Mouse (Mus musculus) inflammation-experienced regulatory T-cells, adult 16 weeks (primary cell): ENCODE results near the gene Ccr8. TPM values are rescaled to one million over a fixed set of nuclear protein-coding genes. Genes with fewer than 3 reads are reported as not detected.

Source experiments
- polyA plus RNA-seq: library from polyadenylated mRNA; unstranded; fragments of 100-300 nt; shearing (Covaris generic); gene quantifications from one replicate; pipeline ENCODE4 v1.2.1, GENCODE M21; 2017

Ccr8 gene
- polyA plus RNA-seq = 127 TPM

GRCm38 (mm10) chr9:120091696-120092238 is at the start of gene Ccr8:
TSS of gene Ccr8 (plus strand) at chr9:120092114.

GRCm38 (mm10) chr9:120069779-120070178 is 22.1 kb upstream of the Ccr8 start, which contains the start of gene Cx3cr1:
TSS of gene Cx3cr1 (minus strand) at chr9:120069879.

DNA sequence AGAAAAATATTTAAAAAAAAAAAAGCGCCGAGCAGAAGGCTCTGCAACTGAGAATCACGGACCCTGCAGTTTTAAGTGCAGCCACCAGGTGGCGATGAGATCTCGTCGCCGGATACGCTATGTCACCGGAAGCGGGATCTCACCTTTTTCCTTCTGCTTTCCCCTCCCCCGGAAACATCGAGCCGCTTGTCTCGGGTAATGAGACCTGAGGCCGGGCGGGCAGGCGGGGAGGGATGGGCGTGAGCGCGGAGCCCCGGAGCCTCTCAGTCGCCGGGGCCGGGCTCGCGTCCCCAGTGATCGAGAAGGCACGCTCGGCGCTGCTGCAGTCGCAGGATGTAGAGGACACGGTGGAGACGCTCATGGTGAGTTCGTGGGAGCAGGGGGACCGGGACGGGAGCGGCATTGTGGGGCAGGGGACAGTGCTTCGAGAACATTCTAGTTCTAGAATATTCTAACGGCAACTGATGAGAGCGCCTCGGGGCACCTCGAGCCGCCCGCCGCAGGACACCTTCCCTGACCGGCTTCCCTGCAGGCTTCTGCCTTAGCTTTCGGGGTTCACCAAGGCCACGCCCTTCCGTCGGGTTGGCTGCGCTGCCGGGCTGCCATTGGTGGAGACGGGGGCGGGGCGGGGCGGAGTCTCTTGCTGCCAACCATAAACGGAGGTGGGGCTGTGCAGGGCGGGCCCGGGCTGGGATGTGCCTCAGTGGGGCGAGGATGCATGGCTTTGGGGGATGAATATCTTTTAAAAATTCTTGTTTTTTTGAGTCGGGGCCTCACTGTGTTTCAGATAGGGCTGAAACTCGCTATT is 18.5 kb downstream of the Ccr8 start, which contains the start of gene Slc25a38:
Gene Slc25a38, plus strand, starts transcription at position 164 of the 808 bp plus-strand sequence.

DNA sequence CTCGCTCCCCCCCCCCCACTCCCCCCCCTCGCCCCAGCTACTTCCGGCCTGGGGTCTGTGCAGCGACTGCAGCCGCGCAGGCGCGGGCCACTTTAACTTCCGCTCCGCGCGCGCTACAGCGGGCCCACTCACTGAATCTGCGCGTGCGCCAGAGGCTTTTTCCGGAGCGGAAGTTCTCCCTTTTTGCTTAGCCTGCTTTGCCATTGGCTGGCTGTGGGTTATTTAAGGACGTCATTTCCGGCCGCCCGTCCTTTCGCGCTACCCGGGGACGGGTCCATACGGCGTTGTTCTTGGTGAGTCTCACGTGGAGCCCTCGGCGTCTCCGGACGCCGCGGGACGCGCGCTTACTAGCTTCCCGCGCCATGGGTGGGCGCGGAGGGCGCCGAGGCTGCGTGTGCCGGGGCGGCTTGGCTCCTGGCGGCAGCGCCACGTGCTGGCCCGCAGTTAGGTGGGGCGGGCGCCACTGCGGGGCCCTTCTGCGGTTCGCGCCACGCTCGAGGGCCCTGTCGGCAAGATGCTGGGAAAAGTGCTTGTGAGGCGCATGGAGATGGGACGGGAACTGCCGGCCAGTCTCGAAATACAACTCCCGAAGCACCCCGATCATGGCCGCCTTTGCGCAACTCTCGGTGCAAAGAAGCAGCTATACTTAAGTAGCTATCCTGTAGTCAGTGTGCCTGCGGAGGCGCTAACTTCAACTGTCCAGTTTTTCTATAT is 35.8 kb downstream of the Ccr8 start, which contains the start of gene Rpsa:
Gene Rpsa, plus strand, starts transcription at position 152 of the 714 bp plus-strand sequence.

Other genes with a start within 250 kb of the Ccr8 start
- gene Wdr48, start 197.2 kb upstream of the Ccr8 start, polyA plus RNA-seq = 76.9 TPM
- 15.9 TPM for gene Gorasp1, start 154.5 kb upstream of the Ccr8 start, polyA plus RNA-seq
- 0.09 TPM for gene Ttc21a, start 154.5 kb upstream of the Ccr8 start, polyA plus RNA-seq
- 65.0 TPM for gene Csrnp1, start 107.5 kb upstream of the Ccr8 start, polyA plus RNA-seq
- not detected for gene Xirp1, start 68.5 kb upstream of the Ccr8 start, polyA plus RNA-seq
- 0.44 TPM for gene Cx3cr1, start 22.2 kb upstream of the Ccr8 start, polyA plus RNA-seq
- gene Slc25a38, start 18.3 kb downstream of the Ccr8 start, polyA plus RNA-seq = 56.7 TPM
- gene Rpsa, start 35.6 kb downstream of the Ccr8 start, polyA plus RNA-seq = 1,547 TPM
- 0.13 TPM for gene Mobp, start 57.6 kb downstream of the Ccr8 start, polyA plus RNA-seq
- not detected for gene Myrip, start 209.4 kb downstream of the Ccr8 start, polyA plus RNA-seq